Mouse (Mus musculus) cerebellum, adult 2 months (tissue): Measurements from ENCODE around the gene Cntnap2.

Experiments used
- CTCF ChIP-seq: fragments of 200-500 bp; IDR thresholded peaks from 2 replicates; pipeline ENCODE4 v1.5.1; 2011; ENCODE audit warnings: low read depth, mild to moderate bottlenecking, control low read depth, low read length, moderate library complexity, borderline replicate concordance; ENCODE audit not compliant: insufficient read depth
- POLR2A ChIP-seq: fragments of 200-500 bp; IDR thresholded peaks from 2 replicates; pipeline ENCODE4 v1.6.1; 2011; ENCODE audit warnings: low read length, control low read depth, borderline replicate concordance; ENCODE audit not compliant: insufficient read depth

DNA sequence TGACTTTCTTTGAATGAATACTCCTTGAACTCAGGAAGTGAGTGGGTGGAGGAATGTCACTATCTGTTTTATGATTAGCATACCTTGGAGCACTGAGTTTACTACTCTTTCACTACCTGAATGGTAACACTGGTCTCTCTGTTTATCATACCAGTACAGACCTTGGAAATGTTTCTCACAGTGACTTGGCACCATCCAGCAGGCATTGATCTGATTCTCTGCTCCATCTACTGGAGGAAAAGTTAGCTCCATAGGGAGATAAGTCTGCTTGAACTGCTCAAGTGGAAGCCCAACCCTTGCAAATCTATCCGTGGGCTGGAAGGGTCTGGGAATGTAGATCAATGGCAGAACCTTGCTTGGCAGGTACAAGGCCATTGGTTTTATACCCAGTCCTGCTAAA, 2235.3 kb downstream of the Cntnap2 start:
- no peak for TF ChIP-seq POLR2A
- no peak for TF ChIP-seq CTCF
